Mouse (Mus musculus) lung, postnatal 14 days (tissue): ENCODE results near the gene Gm12166.
A peak's percentile ranks its signal among the peaks of the same experiment; 100 is the strongest.

Experiments used
- DNase-seq: peaks from one replicate; pipeline ENCODE4 v3.0.0; 2021

Gene Gm12166

GRCm38 (mm10) chr11:46052105-46052659 is at the start of gene Gm12166:
TSS of gene Gm12166 (minus strand) at chr11:46052321.
- DNase-seq, result peak; percentile 83

- DNase-seq, result no peak
These were observed 44.9 kb upstream of the Gm12166 start for GRCm38 (mm10) chr11:46097062-46097461.

DNA sequence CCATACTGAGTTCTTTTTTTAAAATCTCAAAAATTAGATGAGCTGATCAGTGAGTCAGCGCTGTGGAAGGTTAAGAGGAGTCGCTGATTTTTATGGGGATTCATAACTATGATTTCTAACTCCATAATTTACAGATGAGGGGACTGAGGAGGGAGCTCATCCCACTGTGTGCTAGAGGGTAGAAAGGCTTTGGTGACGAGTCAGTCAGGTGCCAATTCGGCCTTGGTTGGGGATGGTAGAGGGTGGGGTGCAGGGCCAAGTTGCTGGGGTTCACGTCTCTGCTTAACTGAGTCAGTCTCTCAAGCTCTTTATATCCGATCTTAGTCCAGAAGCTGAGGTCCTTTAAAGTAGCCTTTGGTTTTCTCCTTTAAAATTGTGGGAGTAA is 44.1 kb upstream of the Gm12166 start:
- no peak for DNase-seq

DNA sequence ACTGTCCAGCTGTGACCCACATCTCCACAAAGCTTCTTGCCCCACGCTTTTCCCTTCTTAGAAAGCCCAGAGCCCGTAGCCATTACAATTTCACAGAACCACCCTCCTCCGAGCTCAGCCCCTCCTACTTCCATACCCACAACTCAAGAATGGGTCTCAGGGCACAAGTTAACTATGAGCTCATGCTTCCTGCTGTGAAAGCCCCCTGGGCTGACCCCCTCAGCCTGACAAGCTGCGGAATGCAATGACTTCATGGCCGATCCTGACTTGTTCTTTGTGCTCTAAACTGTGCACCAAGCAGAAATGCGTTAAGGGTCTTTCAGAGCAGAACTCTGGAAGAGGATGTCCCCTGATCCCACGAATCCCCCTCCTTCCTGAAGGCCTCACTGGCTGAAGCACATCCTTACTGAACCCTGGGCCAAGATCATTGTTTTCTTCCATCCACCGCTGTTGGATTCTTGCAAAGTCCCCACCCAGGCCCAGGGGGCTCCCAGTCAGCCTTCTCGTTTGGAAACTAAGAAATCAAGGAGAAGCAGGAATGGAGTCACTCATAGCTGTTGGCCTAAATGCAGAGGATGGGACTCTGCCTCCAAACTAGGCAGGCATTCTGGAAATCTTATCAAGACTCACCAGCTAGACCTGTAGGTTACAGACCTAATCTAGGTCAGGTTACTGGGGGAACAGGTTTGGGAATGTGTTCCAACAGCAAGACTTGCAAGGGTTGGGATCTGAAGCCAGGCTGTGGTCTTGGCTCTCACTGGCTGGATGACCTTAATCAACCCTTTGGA is 43.5 kb upstream of the Gm12166 start:
- no peak for DNase-seq

GRCm38 (mm10) chr11:46092121-46092520 is 40.0 kb upstream of the Gm12166 start:
- DNase-seq, result no peak

- DNase-seq, result no peak
These were observed 39.0 kb upstream of the Gm12166 start for GRCm38 (mm10) chr11:46090951-46091667.

GRCm38 (mm10) chr11:46090036-46090725 is 38.1 kb upstream of the Gm12166 start:
- DNase-seq, result no peak

DNA sequence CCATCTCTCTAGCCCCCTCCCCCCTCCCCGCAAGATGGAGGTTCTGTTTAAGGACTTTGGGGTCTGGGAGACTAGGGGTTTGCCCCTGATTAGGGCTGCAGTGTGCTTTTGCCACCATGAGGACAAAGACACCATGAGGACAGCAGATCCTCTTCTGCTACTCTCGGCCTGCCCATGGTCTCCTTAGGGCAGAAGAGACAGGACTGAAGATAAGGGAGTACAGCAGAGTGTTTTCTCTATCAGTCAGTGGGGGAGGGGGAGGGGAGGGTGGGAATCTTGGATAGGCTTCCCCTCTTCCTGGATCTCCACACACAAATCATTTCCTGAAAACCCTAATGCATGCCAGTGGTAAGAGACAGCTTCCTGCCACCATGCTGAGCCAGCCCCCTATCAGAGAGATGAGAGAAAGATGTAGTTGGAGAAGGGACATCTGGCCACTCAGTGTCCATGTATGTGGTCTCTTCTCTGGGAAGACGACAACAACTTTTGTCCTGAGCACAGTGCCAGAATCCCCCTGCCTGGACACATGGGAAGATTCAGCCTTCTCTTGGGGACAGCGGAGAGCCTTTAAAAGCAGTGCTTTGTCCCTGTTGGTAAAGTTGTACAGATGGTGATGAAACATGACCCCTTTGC is 37.1 kb upstream of the Gm12166 start:
- no peak for DNase-seq

GRCm38 (mm10) chr11:46086446-46086845 is 34.3 kb upstream of the Gm12166 start:
- DNase-seq, result no peak

DNA sequence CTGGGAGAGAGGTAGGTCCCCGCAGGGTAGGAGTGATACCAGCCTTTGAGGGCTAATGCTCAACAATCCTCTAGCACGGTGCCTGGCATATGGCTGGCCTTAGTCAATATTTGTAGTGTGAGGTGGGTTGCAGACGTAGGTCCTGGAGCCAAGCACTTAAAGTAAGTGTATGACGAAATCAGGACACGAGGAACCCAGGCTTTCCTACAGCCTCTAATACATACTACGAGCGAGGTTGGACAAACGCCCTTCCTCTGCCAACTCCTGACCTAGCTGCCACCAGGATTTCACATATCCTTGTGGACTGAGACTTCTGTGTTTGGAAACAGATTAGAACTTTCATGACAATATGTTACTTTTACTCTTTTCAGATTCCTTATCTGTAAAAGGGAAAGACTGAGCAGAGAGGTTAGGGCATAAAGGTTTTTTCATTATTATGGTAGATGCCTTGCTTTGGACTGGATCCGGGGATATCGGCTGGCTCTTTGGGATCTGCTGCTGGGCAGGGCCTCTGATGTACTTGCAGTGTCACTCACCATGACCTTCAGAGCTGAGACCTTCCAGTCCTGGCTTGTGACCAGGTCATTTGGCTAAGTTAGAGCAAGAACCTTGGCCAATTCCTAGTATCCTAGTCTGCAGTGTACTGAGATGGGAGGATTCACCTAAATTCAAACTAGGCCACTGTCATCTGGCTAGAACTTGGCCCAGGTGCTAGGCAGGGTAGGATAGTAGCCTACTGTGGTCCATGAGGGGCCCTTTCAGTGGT is 33.5 kb upstream of the Gm12166 start:
- no peak for DNase-seq

DNA sequence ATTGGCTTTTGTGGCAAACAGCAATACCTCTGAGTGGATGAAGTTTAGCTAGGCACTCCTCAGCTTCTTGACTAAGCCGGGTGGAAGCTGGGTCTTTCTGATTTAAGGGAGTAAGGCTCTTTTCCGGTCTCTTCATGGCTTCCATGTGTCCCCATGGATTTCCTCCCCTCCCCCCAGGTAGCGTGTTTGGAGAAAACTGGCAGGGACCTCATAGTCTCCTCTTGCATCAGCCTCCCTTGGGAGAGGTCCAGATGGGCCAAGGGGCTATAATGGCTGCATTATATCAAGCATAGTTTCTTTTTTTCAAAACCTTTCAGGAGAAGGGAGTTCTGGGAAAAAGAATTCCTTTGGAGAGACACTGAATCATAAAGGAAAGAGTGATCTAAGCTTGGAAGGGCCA is 32.4 kb upstream of the Gm12166 start:
- DNase-seq, result no peak

GRCm38 (mm10) chr11:46083835-46084444 is 31.8 kb upstream of the Gm12166 start:
- DNase-seq, result no peak

DNA sequence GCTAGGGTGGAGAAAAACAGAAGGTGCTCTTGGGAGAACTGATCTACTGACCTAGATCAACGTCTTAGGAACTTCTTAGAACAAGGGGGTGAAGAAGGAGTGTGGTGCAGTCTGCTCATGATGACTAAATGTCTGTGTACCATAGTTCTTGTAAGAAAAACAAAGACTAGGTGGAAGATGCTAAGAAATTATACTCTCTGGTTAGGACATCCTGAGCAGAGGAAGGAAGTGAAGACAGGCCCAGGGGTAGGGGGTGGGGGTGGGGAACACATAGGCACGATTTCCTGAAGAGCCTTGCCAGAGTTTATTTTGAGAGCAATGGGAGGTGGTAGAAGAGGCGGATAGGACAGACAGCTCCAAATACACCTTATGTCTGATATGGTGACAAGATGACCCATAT is 31.3 kb upstream of the Gm12166 start:
- DNase-seq, result no peak

DNA sequence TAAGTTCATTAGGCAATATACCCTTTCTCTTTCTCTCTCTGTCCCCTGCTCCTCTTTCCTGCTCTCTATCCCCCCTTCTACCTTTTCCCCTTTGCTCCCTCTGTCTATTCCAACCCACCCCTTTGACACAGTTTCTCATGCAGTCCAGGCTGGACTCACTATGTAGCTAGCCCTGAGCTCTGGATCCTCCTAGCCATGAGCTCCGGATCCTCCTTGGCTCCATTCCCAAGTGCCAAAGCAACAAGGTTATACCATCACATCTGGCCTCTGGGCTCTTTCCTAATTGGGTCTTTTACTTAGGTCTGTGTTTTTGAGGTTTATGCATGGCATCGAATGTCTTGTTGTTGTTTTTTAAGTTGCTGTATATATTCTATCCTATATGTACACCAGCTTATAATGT is 29.0 kb upstream of the Gm12166 start:
- no peak for DNase-seq

GRCm38 (mm10) chr11:46077732-46078375 is 25.7 kb upstream of the Gm12166 start:
- no peak for DNase-seq

- no peak for DNase-seq
These were observed 25.2 kb upstream of the Gm12166 start for GRCm38 (mm10) chr11:46077304-46077703.

- no peak for DNase-seq
These were observed 24.5 kb upstream of the Gm12166 start for GRCm38 (mm10) chr11:46076442-46077158.

GRCm38 (mm10) chr11:46075507-46075906 is 23.4 kb upstream of the Gm12166 start:
- no peak for DNase-seq

- DNase-seq, result no peak
These were observed 21.9 kb upstream of the Gm12166 start for GRCm38 (mm10) chr11:46073850-46074688.
